Mouse (Mus musculus) lung, postnatal 0 days (tissue): ENCODE measurements around the gene Nbas. TPM values are rescaled to one million over a fixed set of nuclear protein-coding genes. Genes with fewer than 3 reads are reported as not detected.
A peak's percentile ranks its signal among the peaks of the same experiment; 100 is the strongest.

Experiments used
- ATAC-seq: fragments of 200-750 bp; cut with Nextera tagmentation; 2 replicates; pipeline ENCODE4 v1.8.0; 2017; ENCODE audit warnings: moderate library complexity
- DNase-seq: peaks from one replicate; pipeline ENCODE4 v3.0.0-alpha.2; 2016; ENCODE audit warnings: low spot score
- H3K27ac ChIP-seq: fragments of 300-500 bp; sonication (generic); 2 replicates; pipeline ENCODE4 v1.5.1; 2014; ENCODE audit warnings: antibody characterized with exemption, mild to moderate bottlenecking, low read length, mixed read lengths
- H3K27me3 ChIP-seq: fragments of 300-500 bp; sonication (generic); replicated peaks from 2 replicates; pipeline ENCODE4 v1.6.1; 2014; ENCODE audit warnings: low read length, mixed read lengths; ENCODE audit not compliant: insufficient read depth
- H3K36me3 ChIP-seq: fragments of 300-500 bp; sonication (generic); 2 replicates; pipeline ENCODE4 v1.6.1; 2014; ENCODE audit warnings: low read length, mixed read lengths; ENCODE audit not compliant: insufficient read depth
- H3K4me1 ChIP-seq: fragments of 300-500 bp; sonication (generic); 2 replicates; pipeline ENCODE4 v1.6.1; 2014; ENCODE audit warnings: antibody characterized with exemption, low read depth, low read length, mixed read lengths; ENCODE audit not compliant: insufficient read depth
- H3K4me2 ChIP-seq: fragments of 300-500 bp; sonication (generic); replicated peaks from 2 replicates; pipeline ENCODE4 v1.6.1; 2014; ENCODE audit warnings: low read depth, mild to moderate bottlenecking, low read length, moderate library complexity, mixed read lengths
- H3K4me3 ChIP-seq: fragments of 300-500 bp; sonication (generic); 2 replicates; pipeline ENCODE4 v1.5.1; 2014; ENCODE audit warnings: low read depth, low read length
- H3K9ac ChIP-seq: fragments of 300-500 bp; sonication (generic); replicated peaks from 2 replicates; pipeline ENCODE4 v1.6.1; 2014; ENCODE audit warnings: low read depth, mild to moderate bottlenecking
- H3K9me3 ChIP-seq: fragments of 300-500 bp; sonication (generic); 2 replicates; pipeline ENCODE4 v1.6.1; 2016; ENCODE audit warnings: low read length, mixed read lengths
- CTCF ChIP-seq: IDR thresholded peaks from 2 replicates; pipeline ENCODE4 v1.5.1; 2016; ENCODE audit warnings: antibody characterized with exemption, mild to moderate bottlenecking
- EP300 ChIP-seq: IDR thresholded peaks from 2 replicates; pipeline ENCODE4 v1.6.1; 2016; ENCODE audit warnings: antibody characterized with exemption, mild to moderate bottlenecking, control low read depth
- WGBS: fragments of 180-500 bp; shearing (Covaris S2); extraction: QIAGEN DNeasy Blood & Tissue Kit; methylation state at CpG from one replicate; pipeline ENCODE4 v1.1.7; 2014; 5-methylcytosine and 5-hydroxymethylcytosine counted together
- polyA plus RNA-seq: library from polyadenylated mRNA; unstranded; fragments of >200 nt; fragmentation: Nextera tagmentation; extraction: Ambion mirVana; gene quantifications from 2 replicates; pipeline ENCODE4 v1.2.1, GENCODE M21; 2015

The Nbas gene
- polyA plus RNA-seq, 1 experiment from 2014 or later, result 5.4 TPM

- H3K36me3 ChIP-seq, result no peaks in the 10 kb centered on the region
- no peak overlapping the region for H3K4me2 ChIP-seq
- H3K4me1 ChIP-seq, result no peaks in the 10 kb centered on the region
- ATAC-seq (no peak), DNase-seq (no peak)
- H3K4me3 ChIP-seq, result no peak overlapping the region
- H3K9ac ChIP-seq, result no peak overlapping the region
- TF ChIP-seq CTCF (no peak), EP300 (no peak)
- H3K27ac ChIP-seq, result no peak overlapping the region
- no peaks in the 10 kb centered on the region for H3K27me3 ChIP-seq
- no peaks in the 10 kb centered on the region for H3K9me3 ChIP-seq
- WGBS, result 87% methylated on average over 6 of the region's 6 CpGs
Measured at GRCm38 (mm10) chr12:13462397-13462796, 193.5 kb downstream of the Nbas start.

GRCm38 (mm10) chr12:13465554-13465953 is 196.6 kb downstream of the Nbas start:
- ATAC-seq, result no peak
- WGBS, result 83% methylated on average over 2 of the region's 2 CpGs
- no peaks in the 10 kb centered on the region for H3K4me1 ChIP-seq

GRCm38 (mm10) chr12:13474881-13475280 is 205.9 kb downstream of the Nbas start:
- 88% methylated on average over 2 of the region's 2 CpGs for WGBS
- ATAC-seq, result no peak

More at GRCm38 (mm10) chr12:13465554-13465953, 196.6 kb downstream of the Nbas start:
- Histone ChIP-seq H3K4me3 (no peak overlapping the region), H3K4me2 (no peak overlapping the region), H3K9me3 (no peaks in the 10 kb centered on the region), H3K9ac (no peak overlapping the region), H3K27ac (no peak overlapping the region), H3K27me3 (no peaks in the 10 kb centered on the region), H3K36me3 (no peaks in the 10 kb centered on the region)
- TF ChIP-seq EP300 (no peak), CTCF (no peak)
- no peak for DNase-seq

GRCm38 (mm10) chr12:13479163-13479562 is 210.2 kb downstream of the Nbas start:
- no peak overlapping the region for H3K4me3 ChIP-seq
- H3K4me1 ChIP-seq, result no peaks in the 10 kb centered on the region
- 49% methylated on average over 7 of the region's 7 CpGs for WGBS
- no peak overlapping the region for H3K4me2 ChIP-seq
- TF ChIP-seq CTCF, result no peak
- no peak for TF ChIP-seq EP300
- H3K9me3 ChIP-seq, result no peaks in the 10 kb centered on the region
- no peak overlapping the region for H3K27ac ChIP-seq
- H3K27me3 ChIP-seq, result no peaks in the 10 kb centered on the region
- DNase-seq (peak; percentile 16), ATAC-seq (no peak)
- H3K36me3 ChIP-seq, result no peaks in the 10 kb centered on the region
- no peak overlapping the region for H3K9ac ChIP-seq

More at GRCm38 (mm10) chr12:13474881-13475280, 205.9 kb downstream of the Nbas start:
- Histone ChIP-seq H3K36me3 (no peaks in the 10 kb centered on the region), H3K4me2 (no peak overlapping the region), H3K4me1 (no peaks in the 10 kb centered on the region), H3K27ac (no peak overlapping the region), H3K27me3 (no peaks in the 10 kb centered on the region), H3K9me3 (no peaks in the 10 kb centered on the region), H3K9ac (no peak overlapping the region), H3K4me3 (no peak overlapping the region)
- TF ChIP-seq EP300, result no peak
- TF ChIP-seq CTCF, result no peak
- no peak for DNase-seq

GRCm38 (mm10) chr12:13486278-13486677 is 217.3 kb downstream of the Nbas start:
- Histone ChIP-seq H3K9ac (no peak overlapping the region), H3K27me3 (no peaks in the 10 kb centered on the region), H3K27ac (no peak overlapping the region), H3K4me1 (no peaks in the 10 kb centered on the region), H3K9me3 (no peaks in the 10 kb centered on the region), H3K4me3 (no peak overlapping the region), H3K36me3 (no peaks in the 10 kb centered on the region), H3K4me2 (no peak overlapping the region)
- TF ChIP-seq EP300 (no peak), CTCF (no peak)
- ATAC-seq (no peak), DNase-seq (no peak)
- 64% methylated on average over 3 of the region's 3 CpGs for WGBS

GRCm38 (mm10) chr12:13497211-13497610 is 228.3 kb downstream of the Nbas start:
- Histone ChIP-seq H3K4me3 (no peak overlapping the region), H3K9me3 (no peaks in the 10 kb centered on the region), H3K4me1 (no peaks in the 10 kb centered on the region), H3K4me2 (no peak overlapping the region), H3K27me3 (no peaks in the 10 kb centered on the region), H3K27ac (no peak overlapping the region), H3K9ac (no peak overlapping the region), H3K36me3 (no peaks in the 10 kb centered on the region)
- DNase-seq, result no peak
- TF ChIP-seq CTCF, result no peak
- no peak for TF ChIP-seq EP300
- ATAC-seq, result no peak
- WGBS, result 78% methylated on average over 6 of the region's 6 CpGs

GRCm38 (mm10) chr12:13499237-13499889 is 230.4 kb downstream of the Nbas start:
- no peak for DNase-seq

More at GRCm38 (mm10) chr12:13499237-13499889, 230.4 kb downstream of the Nbas start:
- Histone ChIP-seq H3K27me3 (no peaks in the 10 kb centered on the region), H3K4me3 (no peak overlapping the region), H3K27ac (no peak overlapping the region), H3K9ac (no peak overlapping the region), H3K36me3 (no peaks in the 10 kb centered on the region), H3K9me3 (no peaks in the 10 kb centered on the region), H3K4me1 (no peaks in the 10 kb centered on the region), H3K4me2 (no peak overlapping the region)
- no peak for ATAC-seq
- 85% methylated on average over 10 of the region's 10 CpGs for WGBS
- TF ChIP-seq CTCF (no peak), EP300 (no peak)
